Mouse (Mus musculus): ENCODE results near the gene Lcn2. TPM values are rescaled to one million over a fixed set of nuclear protein-coding genes. Genes with fewer than 3 reads are reported as not detected.

Lcn2 gene
- total and polyA plus RNA-seq, 3 experiments: not detected

GRCm38 (mm10) chr2:32389157-32389556 is 1.1 kb upstream of the Lcn2 start:
- H3K36me3 ChIP-seq (replicated peaks in 1 of 2; ENCODE audit: control insufficient read depth in 1 of 2, insufficient read depth in 1 of 2, low read length in 1 of 2): no peaks in the 10 kb centered on the region
- no peak overlapping the region for H3K27ac ChIP-seq (ENCODE audit: insufficient read depth, low read depth)
- dilution Hi-C loops (cut with MboI; ENCODE audit: extremely low pct_ligation_motif_present, extremely low pct_unique_long_range_greater_than_20kb, low sequenced_read_pairs) (no loop called here), in situ Hi-C loops (cut with MboI; ENCODE audit: low pct_ligation_motif_present, low pct_unique_long_range_greater_than_20kb, low sequenced_read_pairs) (no loop called here)
- no peak overlapping the region for H3K4me2 ChIP-seq (ENCODE audit: insufficient read depth, low read depth, poor library complexity, severe bottlenecking)
- TF ChIP-seq MEF2A (IDR thresholded peaks at IDR 0.05; ENCODE audit: borderline replicate concordance, low read depth, low read length): no peak
- TF ChIP-seq E2F4 (IDR thresholded peaks at IDR 0.05; ENCODE audit: insufficient replicate concordance, low read depth, low read length): no peak
- TF ChIP-seq POLR2A (IDR thresholded peaks at IDR 0.05; ENCODE audit: low read depth, low read length): no peak
- TF ChIP-seq TBP (conservative IDR thresholded peaks at IDR 0.05; ENCODE audit: low read depth, low read length): no peak
- TF ChIP-seq NRF1 (IDR thresholded peaks at IDR 0.05; ENCODE audit: low read depth, low read length): no peak
- TF ChIP-seq ELF1 (IDR thresholded peaks at IDR 0.05; ENCODE audit: low read depth, low read length): no peak
- TF ChIP-seq EP300 (IDR thresholded peaks at IDR 0.05; ENCODE audit: low read length): no peak
- no peak for TF ChIP-seq NELFE (IDR thresholded peaks at IDR 0.05; ENCODE audit: low read depth, low read length)
- no peak for TF ChIP-seq RAD21 (IDR thresholded peaks at IDR 0.05; ENCODE audit: low read depth, low read length)
- no peak for TF ChIP-seq USF1 (IDR thresholded peaks at IDR 0.05; ENCODE audit: low read depth, low read length)
- no peak for TF ChIP-seq KAT2A (IDR thresholded peaks at IDR 0.05; ENCODE audit: insufficient replicate concordance, low read length)
- TF ChIP-seq ETS1 (conservative IDR thresholded peaks at IDR 0.05; ENCODE audit: low read depth, low read length): no peak
- no peak for TF ChIP-seq TCF12 (IDR thresholded peaks at IDR 0.05; ENCODE audit: low read depth, low read length)
- TF ChIP-seq UBTF (IDR thresholded peaks at IDR 0.05; ENCODE audit: low read depth, low read length): no peak
- no peak for TF ChIP-seq SMC3 (IDR thresholded peaks at IDR 0.05; ENCODE audit: low read depth, low read length)
- no peak for TF ChIP-seq MYC (IDR thresholded peaks at IDR 0.05; ENCODE audit: low read depth, low read length)
- TF ChIP-seq SIN3A (IDR thresholded peaks at IDR 0.05; ENCODE audit: low read length): no peak
- no peak for TF ChIP-seq ZC3H11A (IDR thresholded peaks at IDR 0.05; ENCODE audit: low read depth, low read length)
- no peaks in the 10 kb centered on the region; a peak in 1 of 4 replicates for H3K4me1 ChIP-seq (ENCODE audit: control insufficient read depth in 1 of 2, insufficient read depth in 2 of 2)
- H3K9ac ChIP-seq (ENCODE audit: insufficient read depth, low read depth): no peak overlapping the region
- H3K4me3 ChIP-seq (replicated peaks in 1 of 3; ENCODE audit: low read depth in 2 of 3, low read length in 2 of 3, poor library complexity in 1 of 3): no peak overlapping the region
- H3K9me3 ChIP-seq (replicated peaks; ENCODE audit: low read length): peaks cover 4% of the 10 kb centered on the region
- H3K79me2 ChIP-seq (replicated peaks; ENCODE audit: control insufficient read depth, extremely low read depth, insufficient read depth, poor library complexity, severe bottlenecking): no peaks in the 10 kb centered on the region
- peaks cover 86% of the 10 kb centered on the region for H3K27me3 ChIP-seq (replicated peaks)
- no peak for DNase-seq (ENCODE audit: extremely low read depth)

GRCm38 (mm10) chr2:32382689-32383088 is 5.4 kb downstream of the Lcn2 start:
- dilution Hi-C loops (cut with MboI; ENCODE audit: extremely low pct_ligation_motif_present, extremely low pct_unique_long_range_greater_than_20kb, low sequenced_read_pairs) (no loop called here), in situ Hi-C loops (cut with MboI; ENCODE audit: low pct_ligation_motif_present, low pct_unique_long_range_greater_than_20kb, low sequenced_read_pairs) (no loop called here)
- Histone ChIP-seq H3K27me3 (replicated peaks) (peaks cover 56% of the 10 kb centered on the region), H3K4me1 (ENCODE audit: control insufficient read depth in 1 of 2, insufficient read depth in 2 of 2) (peaks cover 5 to 15% of the 10 kb centered on the region in 2 experiments), H3K4me3 (replicated peaks in 1 of 3; ENCODE audit: low read depth in 2 of 3, low read length in 2 of 3, poor library complexity in 1 of 3) (no peak overlapping the region), H3K4me2 (ENCODE audit: insufficient read depth, low read depth, poor library complexity, severe bottlenecking) (no peak overlapping the region), H3K9me3 (replicated peaks; ENCODE audit: low read length) (no peaks in the 10 kb centered on the region), H3K27ac (ENCODE audit: insufficient read depth, low read depth) (no peak overlapping the region), H3K9ac (ENCODE audit: insufficient read depth, low read depth) (no peak overlapping the region), H3K36me3 (replicated peaks in 1 of 2; ENCODE audit: control insufficient read depth in 1 of 2, insufficient read depth in 1 of 2, low read length in 1 of 2) (peaks cover 19 to 29% of the 10 kb centered on the region in 2 experiments), H3K79me2 (replicated peaks; ENCODE audit: control insufficient read depth, extremely low read depth, insufficient read depth, poor library complexity, severe bottlenecking) (no peaks in the 10 kb centered on the region)
- no peak for DNase-seq (ENCODE audit: extremely low read depth)
- TF ChIP-seq ZNF384 (IDR thresholded peaks at IDR 0.05; ENCODE audit: low read depth, low read length): no peak
- TF ChIP-seq KAT2A (IDR thresholded peaks at IDR 0.05; ENCODE audit: insufficient replicate concordance, low read length): no peak
- TF ChIP-seq CHD1 (IDR thresholded peaks at IDR 0.05; ENCODE audit: low read depth, low read length): no peak
- no peak for TF ChIP-seq NELFE (IDR thresholded peaks at IDR 0.05; ENCODE audit: low read depth, low read length)
- TF ChIP-seq SMC3 (IDR thresholded peaks at IDR 0.05; ENCODE audit: low read depth, low read length): no peak
- no peak for TF ChIP-seq CTCF (conservative IDR thresholded peaks at IDR 0.05 in 1 of 2, IDR thresholded peaks at IDR 0.05 in 1 of 2; ENCODE audit: low read depth in 2 of 2, low read length in 2 of 2)
